Mouse (Mus musculus) megakaryocyte, embryonic 14.5 days (primary cell): ENCODE data around the gene B430305J03Rik. TPM values are rescaled to one million over a fixed set of nuclear protein-coding genes. Genes with fewer than 3 reads are reported as not detected.

Experiments
- H3K27me3 ChIP-seq: replicated peaks from 2 replicates; pipeline ENCODE3; 2012; ENCODE audit warnings: inconsistent platforms
- H3K36me3 ChIP-seq: replicated peaks from 2 replicates; pipeline ENCODE3; 2012; ENCODE audit warnings: low read length, inconsistent platforms, mixed read lengths
- H3K4me1 ChIP-seq: 2 replicates; pipeline ENCODE4 v1.6.1; 2012; ENCODE audit warnings: inconsistent platforms
- H3K4me3 ChIP-seq: replicated peaks from 2 replicates; pipeline ENCODE3; 2012; ENCODE audit warnings: moderate library complexity, mild to moderate bottlenecking, inconsistent platforms
- H3K9me3 ChIP-seq: 2 replicates; pipeline ENCODE4 v1.6.1; 2012; ENCODE audit warnings: inconsistent platforms
- FLI1 ChIP-seq: IDR thresholded peaks from 2 replicates; pipeline ENCODE4 v1.6.1; 2012; ENCODE audit warnings: low read length, inconsistent platforms, mixed read lengths
- GATA1 ChIP-seq: IDR thresholded peaks from 3 replicates; pipeline ENCODE4 v1.6.1; 2012; ENCODE audit warnings: mixed read lengths, low read length, inconsistent platforms, borderline replicate concordance
- polyA plus RNA-seq: library from polyadenylated mRNA; stranded (reverse); fragments of >175 nt; gene quantifications from 2 replicates; pipeline ENCODE4 v1.2.3, GENCODE M21; 2012; ENCODE audit warnings: low replicate concordance; ENCODE audit not compliant: insufficient read depth

B430305J03Rik gene
- polyA plus RNA-seq, 1 experiment: 0.17 TPM

- H3K9me3 ChIP-seq: no peaks in the 10 kb centered on the region
Observed at GRCm38 (mm10) chr3:61355464-61355863, 10.3 kb downstream of the B430305J03Rik start.

DNA sequence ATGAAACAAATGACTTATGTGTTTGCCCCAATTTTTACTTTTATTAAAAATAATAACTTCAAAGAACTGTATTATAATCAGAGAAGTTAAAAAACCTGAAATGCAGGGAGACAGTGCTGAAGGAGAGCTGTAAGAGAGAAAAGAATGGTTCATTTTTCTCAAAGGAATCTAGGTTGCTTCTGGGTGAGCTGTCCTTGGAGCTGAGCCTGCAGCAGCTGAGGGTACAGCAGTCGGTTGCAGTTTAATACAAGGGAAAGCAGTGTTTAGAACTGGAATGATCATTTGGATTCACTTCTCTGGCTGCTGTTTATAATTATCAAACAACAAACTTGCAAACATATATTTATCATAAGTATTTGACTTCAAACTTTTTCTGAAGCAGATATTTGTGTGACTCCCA lies 16.3 kb downstream of the B430305J03Rik start:
- TF ChIP-seq GATA1 (no peak), FLI1 (no peak)

More at GRCm38 (mm10) chr3:61355464-61355863, 10.3 kb downstream of the B430305J03Rik start:
- H3K36me3 ChIP-seq: no peaks in the 10 kb centered on the region
- H3K27me3 ChIP-seq: no peaks in the 10 kb centered on the region
- peaks cover 24% of the 10 kb centered on the region for H3K4me1 ChIP-seq
- H3K4me3 ChIP-seq: no peak overlapping the region
- TF ChIP-seq GATA1 (no peak), FLI1 (no peak)

DNA sequence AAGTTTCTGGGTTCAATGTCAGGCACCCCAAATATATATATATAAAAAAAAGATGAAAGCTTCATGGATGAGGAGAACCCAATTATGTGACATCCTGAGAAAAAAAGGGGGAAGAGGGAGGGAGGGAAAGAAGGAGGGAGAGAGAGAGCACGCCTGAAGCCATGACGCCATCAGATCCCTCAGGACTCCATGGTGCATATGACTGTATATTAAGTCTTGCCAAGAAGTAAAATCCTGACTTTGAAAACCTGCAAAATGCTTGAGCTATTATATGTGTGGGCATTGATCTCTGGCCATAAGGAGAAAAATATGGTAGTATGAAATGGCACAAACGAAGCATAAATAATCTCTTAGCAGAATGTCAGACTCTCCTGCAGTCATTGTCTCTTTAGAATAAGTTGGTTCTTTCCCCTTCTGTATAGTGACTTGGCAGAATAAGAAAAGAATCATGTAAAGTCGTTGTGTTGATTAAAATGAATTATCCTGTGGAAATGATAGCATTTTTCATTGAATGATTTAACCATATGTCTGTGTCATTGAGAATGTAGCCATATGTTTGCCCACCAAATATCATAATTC lies 17.6 kb downstream of the B430305J03Rik start:
- no peaks in the 10 kb centered on the region for H3K9me3 ChIP-seq
- peaks cover 16% of the 10 kb centered on the region for H3K4me1 ChIP-seq
- H3K4me3 ChIP-seq: no peak overlapping the region
- TF ChIP-seq GATA1: no peak
- TF ChIP-seq FLI1: no peak
- H3K36me3 ChIP-seq: no peaks in the 10 kb centered on the region
- H3K27me3 ChIP-seq: peaks cover 2% of the 10 kb centered on the region

More for the DNA sequence above, 16.3 kb downstream of the B430305J03Rik start:
- H3K4me3 ChIP-seq: no peak overlapping the region
- H3K27me3 ChIP-seq: peaks cover 2% of the 10 kb centered on the region
- no peaks in the 10 kb centered on the region for H3K36me3 ChIP-seq
- no peaks in the 10 kb centered on the region for H3K9me3 ChIP-seq
- H3K4me1 ChIP-seq: peaks cover 7% of the 10 kb centered on the region; the same call in 1 of the 2 replicates

DNA sequence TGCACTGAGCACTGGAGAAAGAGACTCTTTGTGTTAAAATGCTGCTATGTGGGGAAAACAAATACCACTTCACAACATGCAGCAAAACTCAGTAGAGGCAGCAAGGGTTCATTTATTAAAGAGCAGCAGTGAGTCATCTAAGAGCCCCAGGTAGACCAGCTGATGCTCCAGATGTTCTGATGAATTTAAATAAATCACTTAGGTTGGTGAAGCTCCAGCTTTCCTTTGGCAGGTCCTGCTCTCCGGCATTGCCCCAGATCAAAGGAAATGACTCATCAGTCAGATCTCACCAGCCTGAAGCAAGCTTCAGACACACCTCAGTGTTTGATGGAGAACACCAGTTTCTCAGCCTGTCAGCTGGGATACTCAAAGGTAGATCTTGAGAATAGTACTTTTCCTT lies 20.1 kb downstream of the B430305J03Rik start:
- no peaks in the 10 kb centered on the region for H3K9me3 ChIP-seq
- H3K36me3 ChIP-seq: no peaks in the 10 kb centered on the region
- H3K27me3 ChIP-seq: peaks cover 2% of the 10 kb centered on the region
- TF ChIP-seq FLI1 (no peak), GATA1 (no peak)
- peaks cover 16% of the 10 kb centered on the region for H3K4me1 ChIP-seq
- H3K4me3 ChIP-seq: no peak overlapping the region

- peak overlapping the region; percentile 2 for H3K4me3 ChIP-seq
- H3K4me1 ChIP-seq: peaks cover 17% of the 10 kb centered on the region
- no peaks in the 10 kb centered on the region for H3K9me3 ChIP-seq
- TF ChIP-seq GATA1: no peak
- TF ChIP-seq FLI1: no peak
- no peaks in the 10 kb centered on the region for H3K36me3 ChIP-seq
- H3K27me3 ChIP-seq: peaks cover 2% of the 10 kb centered on the region
Observed at GRCm38 (mm10) chr3:61344031-61344430, 21.7 kb downstream of the B430305J03Rik start.

GRCm38 (mm10) chr3:61340321-61340720 lies 25.4 kb downstream of the B430305J03Rik start:
- no peaks in the 10 kb centered on the region for H3K36me3 ChIP-seq
- H3K4me1 ChIP-seq: peaks cover 13% of the 10 kb centered on the region
- H3K27me3 ChIP-seq: no peaks in the 10 kb centered on the region
- H3K9me3 ChIP-seq: no peaks in the 10 kb centered on the region
- TF ChIP-seq GATA1 (no peak), FLI1 (no peak)
- no peak overlapping the region for H3K4me3 ChIP-seq

DNA sequence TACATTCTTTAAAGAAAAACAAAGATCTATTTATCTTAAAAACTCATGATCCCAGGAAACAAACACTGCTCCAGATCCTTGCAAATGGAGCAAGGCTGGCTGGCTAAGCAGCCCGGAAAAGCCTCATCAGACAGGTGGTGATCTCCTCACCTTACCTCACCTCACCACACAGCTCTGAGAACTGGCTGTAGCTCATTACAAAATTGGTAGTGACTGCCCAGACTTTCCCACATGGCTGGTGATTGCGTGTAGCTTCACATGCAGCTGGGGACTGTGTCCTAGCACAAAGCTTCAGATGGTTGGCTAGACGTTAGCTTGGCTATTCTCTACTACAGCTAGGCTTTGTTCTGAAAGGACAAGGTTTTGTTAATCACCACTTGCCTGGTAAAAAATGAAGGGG lies 28.5 kb downstream of the B430305J03Rik start:
- peaks cover 7% of the 10 kb centered on the region for H3K4me1 ChIP-seq
- TF ChIP-seq GATA1 (no peak), FLI1 (no peak)
- H3K36me3 ChIP-seq: no peaks in the 10 kb centered on the region
- no peaks in the 10 kb centered on the region for H3K9me3 ChIP-seq
- H3K4me3 ChIP-seq: no peak overlapping the region
- H3K27me3 ChIP-seq: no peaks in the 10 kb centered on the region

GRCm38 (mm10) chr3:61336205-61336604 lies 29.5 kb downstream of the B430305J03Rik start:
- H3K4me1 ChIP-seq: peaks cover 11% of the 10 kb centered on the region
- no peaks in the 10 kb centered on the region for H3K27me3 ChIP-seq
- H3K9me3 ChIP-seq: no peaks in the 10 kb centered on the region
- TF ChIP-seq GATA1 (no peak), FLI1 (no peak)
- H3K4me3 ChIP-seq: no peak overlapping the region
- H3K36me3 ChIP-seq: no peaks in the 10 kb centered on the region

- no peaks in the 10 kb centered on the region for H3K36me3 ChIP-seq
- TF ChIP-seq GATA1 (no peak), FLI1 (no peak)
Observed at GRCm38 (mm10) chr3:61321632-61322031, 44.1 kb downstream of the B430305J03Rik start.

GRCm38 (mm10) chr3:61320031-61320430 lies 45.7 kb downstream of the B430305J03Rik start:
- Histone ChIP-seq H3K27me3 (no peaks in the 10 kb centered on the region), H3K4me3 (no peak overlapping the region), H3K36me3 (no peaks in the 10 kb centered on the region), H3K9me3 (no peaks in the 10 kb centered on the region), H3K4me1 (peaks cover 6% of the 10 kb centered on the region)
- TF ChIP-seq GATA1: no peak
- no peak for TF ChIP-seq FLI1

More at GRCm38 (mm10) chr3:61321632-61322031, 44.1 kb downstream of the B430305J03Rik start:
- Histone ChIP-seq H3K4me1 (no peaks in the 10 kb centered on the region), H3K9me3 (no peaks in the 10 kb centered on the region), H3K4me3 (no peak overlapping the region), H3K27me3 (no peaks in the 10 kb centered on the region)

- Histone ChIP-seq H3K4me1 (peaks cover 8% of the 10 kb centered on the region), H3K4me3 (no peak overlapping the region), H3K27me3 (no peaks in the 10 kb centered on the region), H3K36me3 (no peaks in the 10 kb centered on the region), H3K9me3 (no peaks in the 10 kb centered on the region)
- no peak for TF ChIP-seq FLI1
- TF ChIP-seq GATA1: no peak
Observed at GRCm38 (mm10) chr3:61315002-61315401, 50.7 kb downstream of the B430305J03Rik start.

Other genes with a start within 250 kb of the B430305J03Rik start
- 18.4 TPM in 2 replicates for gene Rap2b, start 4.3 kb downstream of the B430305J03Rik start, polyA plus RNA-seq